Mouse (Mus musculus) lung, adult 2 months (tissue): ENCODE measurements around the gene Slc25a33.

ENCODE experiments used
- CTCF ChIP-seq: fragments of 200-500 bp; IDR thresholded peaks from 2 replicates; pipeline ENCODE4 v1.5.1; 2011; ENCODE audit warnings: mild to moderate bottlenecking, low read length, control low read depth; ENCODE audit not compliant: insufficient read depth
- POLR2A ChIP-seq: fragments of 200-500 bp; IDR thresholded peaks from 2 replicates; pipeline ENCODE4 v1.6.1; 2011; ENCODE audit warnings: low read depth, mild to moderate bottlenecking, control low read depth, low read length, borderline replicate concordance; ENCODE audit errors: extremely low read depth

DNA sequence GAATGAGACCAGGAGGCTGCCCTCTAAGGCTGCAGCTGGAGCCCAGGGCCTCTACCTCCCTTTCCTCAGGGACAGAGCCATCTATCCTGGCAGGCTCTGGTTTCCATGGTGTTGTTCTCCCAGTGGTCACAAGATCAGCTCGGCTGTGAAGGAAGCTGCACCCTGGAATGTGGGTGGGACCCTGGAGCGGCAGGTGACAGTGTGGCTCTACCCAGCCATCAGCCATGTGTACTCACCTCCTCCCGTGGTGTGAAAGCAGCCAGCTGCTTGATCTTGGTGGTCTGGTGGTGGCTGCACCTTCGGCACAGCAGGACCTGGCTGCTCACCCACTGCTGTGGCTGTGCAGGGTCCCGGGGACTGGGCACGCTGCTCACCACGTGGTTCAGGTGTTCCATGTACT is 43.2 kb downstream of the Slc25a33 start:
- TF ChIP-seq CTCF (no peak), POLR2A (no peak)
